Mouse (Mus musculus) heart, postnatal 0 days (tissue): ENCODE results near the gene Sox9. TPM values are rescaled to one million over a fixed set of nuclear protein-coding genes. Genes with fewer than 3 reads are reported as not detected.

Experiments used
- ATAC-seq: fragments of 200-750 bp; cut with Nextera tagmentation; 2 replicates; pipeline ENCODE4 v1.8.0; 2017; ENCODE audit warnings: low read depth, moderate number of reproducible peaks, moderate library complexity; ENCODE audit not compliant: insufficient read depth
- DNase-seq: peaks from one replicate; pipeline ENCODE4 v3.0.0-alpha.2; 2016; ENCODE audit warnings: low spot score
- H3K27ac ChIP-seq: fragments of 300-500 bp; sonication (generic); 2 replicates; pipeline ENCODE4 v1.5.1; 2014; ENCODE audit warnings: low read depth, mild to moderate bottlenecking
- H3K27me3 ChIP-seq: fragments of 300-500 bp; sonication (generic); 2 replicates; pipeline ENCODE4 v1.6.1; 2014; ENCODE audit warnings: low read length, mixed read lengths; ENCODE audit not compliant: control insufficient read depth, insufficient read depth
- H3K36me3 ChIP-seq: fragments of 300-500 bp; sonication (generic); replicated peaks from 2 replicates; pipeline ENCODE4 v1.6.1; 2014; ENCODE audit warnings: low read length, mixed read lengths; ENCODE audit not compliant: control insufficient read depth, insufficient read depth
- H3K4me1 ChIP-seq: fragments of 300-500 bp; sonication (generic); 2 replicates; pipeline ENCODE4 v1.6.1; 2014; ENCODE audit warnings: antibody characterized with exemption; ENCODE audit not compliant: control insufficient read depth, insufficient read depth
- H3K4me2 ChIP-seq: fragments of 300-500 bp; sonication (generic); 2 replicates; pipeline ENCODE4 v1.6.1; 2014; ENCODE audit warnings: low read depth, mild to moderate bottlenecking, low read length, moderate library complexity
- H3K4me3 ChIP-seq: fragments of 300-500 bp; sonication (generic); 2 replicates; pipeline ENCODE4 v1.5.1; 2014; ENCODE audit warnings: low read depth, low read length
- H3K9ac ChIP-seq: fragments of 300-500 bp; sonication (generic); replicated peaks from 2 replicates; pipeline ENCODE4 v1.6.1; 2014; ENCODE audit warnings: low read depth, low read length, mixed read lengths
- H3K9me3 ChIP-seq: fragments of 300-500 bp; sonication (generic); replicated peaks from 2 replicates; pipeline ENCODE4 v1.6.1; 2016; ENCODE audit warnings: low read length; ENCODE audit not compliant: control insufficient read depth
- CTCF ChIP-seq: IDR thresholded peaks from 2 replicates; pipeline ENCODE4 v1.5.1; 2016; ENCODE audit warnings: antibody characterized with exemption, control low read depth, low read depth
- EP300 ChIP-seq: IDR thresholded peaks from 2 replicates; pipeline ENCODE4 v1.6.1; 2016; ENCODE audit warnings: antibody characterized with exemption, low read depth
- WGBS: fragments of 180-500 bp; shearing (Covaris S2); extraction: QIAGEN DNeasy Blood & Tissue Kit; methylation state at CpG from one replicate; pipeline ENCODE4 v1.1.7; 2014; 5-methylcytosine and 5-hydroxymethylcytosine counted together
- polyA plus RNA-seq: library from polyadenylated mRNA; unstranded; fragments of >200 nt; fragmentation: Nextera tagmentation; extraction: Ambion mirVana; gene quantifications from 2 replicates; pipeline ENCODE4 v1.2.1, GENCODE M21; 2015
- total RNA-seq: library from RNA; depleted of rRNA; stranded (reverse); fragments of >200 nt; gene quantifications from 2 replicates; pipeline ENCODE4 v1.2.3, GENCODE M21; 2014; ENCODE audit warnings: low replicate concordance

Gene Sox9
- total and polyA plus RNA-seq, 2 experiments from 2014 or later = 3.4 to 9.5 TPM

- no peaks in the 10 kb centered on the region for H3K36me3 ChIP-seq
- no peak overlapping the region for H3K4me3 ChIP-seq
- ATAC-seq (no peak), DNase-seq (no peak)
- WGBS = 53% methylated on average over 7 of the region's 7 CpGs
- no peaks in the 10 kb centered on the region for H3K9me3 ChIP-seq
- H3K27me3 ChIP-seq = no peaks in the 10 kb centered on the region
- H3K27ac ChIP-seq = no peak overlapping the region
- no peak overlapping the region for H3K9ac ChIP-seq
- H3K4me1 ChIP-seq = no peaks in the 10 kb centered on the region
- H3K4me2 ChIP-seq = no peak overlapping the region
- no peak for TF ChIP-seq CTCF
- no peak for TF ChIP-seq EP300
These were observed 36.7 kb downstream of the Sox9 start for GRCm38 (mm10) chr11:112818651-112819270.

GRCm38 (mm10) chr11:112821536-112821935 lies 39.5 kb downstream of the Sox9 start:
- no peak overlapping the region for H3K9ac ChIP-seq
- H3K4me2 ChIP-seq = no peak overlapping the region
- H3K36me3 ChIP-seq = no peaks in the 10 kb centered on the region
- H3K9me3 ChIP-seq = no peaks in the 10 kb centered on the region
- no peak for ATAC-seq
- H3K4me1 ChIP-seq = no peaks in the 10 kb centered on the region
- WGBS = 66% methylated on average over 2 of the region's 2 CpGs
- H3K4me3 ChIP-seq = no peak overlapping the region
- TF ChIP-seq CTCF = no peak
- no peak for TF ChIP-seq EP300
- no peaks in the 10 kb centered on the region for H3K27me3 ChIP-seq
- H3K27ac ChIP-seq = no peak overlapping the region
- no peak for DNase-seq

DNA sequence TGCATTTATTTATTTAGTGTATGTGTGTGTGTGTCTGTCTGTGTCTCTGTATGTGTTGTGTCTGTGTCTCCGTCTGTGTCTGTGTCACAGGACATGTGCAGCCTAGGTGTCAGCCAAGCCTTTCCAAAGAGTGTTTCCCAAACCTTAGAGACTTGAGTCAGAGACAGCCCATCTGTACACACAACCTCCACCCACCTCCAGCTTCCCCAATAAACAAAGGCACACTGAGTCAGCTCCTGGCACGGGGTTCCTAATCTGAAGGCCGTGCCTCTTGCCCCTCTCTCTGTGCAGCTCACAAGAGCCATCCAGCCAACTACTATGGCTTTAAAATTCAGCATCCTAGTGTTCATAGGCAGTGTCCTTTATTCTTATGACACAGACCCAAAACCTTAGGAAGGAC lies 42.1 kb downstream of the Sox9 start:
- DNase-seq = no peak
- Histone ChIP-seq H3K4me3 (no peak overlapping the region), H3K9ac (no peak overlapping the region), H3K9me3 (no peaks in the 10 kb centered on the region), H3K36me3 (no peaks in the 10 kb centered on the region), H3K4me2 (no peak overlapping the region), H3K27me3 (no peaks in the 10 kb centered on the region), H3K4me1 (no peaks in the 10 kb centered on the region), H3K27ac (no peak overlapping the region)
- WGBS = 73% methylated on average over 3 of the region's 3 CpGs
- TF ChIP-seq CTCF = no peak
- no peak for TF ChIP-seq EP300
- ATAC-seq = no peak

DNA sequence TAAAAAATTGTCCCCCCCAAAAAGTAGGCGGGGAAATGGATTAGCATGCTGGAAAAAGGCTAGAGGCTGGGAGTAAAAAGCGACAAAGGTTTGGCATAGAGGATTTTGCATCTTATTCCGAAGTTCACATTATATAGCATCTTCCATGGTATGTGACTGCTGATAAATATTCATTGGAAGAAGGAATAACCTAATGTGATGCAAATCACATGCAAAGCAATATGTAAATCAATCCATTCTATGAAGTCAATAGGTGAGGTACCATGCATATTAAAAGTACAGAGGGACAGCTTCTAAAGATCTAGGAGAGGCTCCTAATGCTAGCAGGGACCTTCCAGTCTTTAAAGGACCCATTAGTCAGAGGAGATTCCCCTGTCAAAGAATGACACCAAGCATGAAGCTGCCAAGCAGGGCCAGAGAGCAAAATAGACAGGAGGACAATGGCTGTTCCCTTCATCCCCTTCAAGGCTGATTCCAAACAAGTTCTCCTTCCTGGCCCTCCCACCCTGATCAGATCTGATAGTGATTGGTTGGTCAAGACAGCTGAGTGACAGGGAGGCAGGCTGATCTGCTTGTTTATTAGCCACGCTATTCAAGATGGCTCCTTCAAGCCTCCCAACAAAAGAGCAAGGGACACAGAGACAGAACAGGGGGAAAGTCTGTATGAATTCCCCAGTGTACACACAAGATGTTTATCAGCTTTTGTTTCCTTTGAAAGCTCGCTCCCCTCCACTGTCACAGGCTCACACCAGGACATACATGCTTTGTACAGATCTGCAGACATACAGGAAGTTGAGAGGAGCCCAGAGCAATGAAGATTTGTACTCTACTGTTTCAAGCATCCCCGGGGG lies 44.4 kb downstream of the Sox9 start:
- WGBS = 72% methylated on average over 6 of the region's 6 CpGs
- Histone ChIP-seq H3K4me2 (no peak overlapping the region), H3K27ac (no peak overlapping the region), H3K27me3 (no peaks in the 10 kb centered on the region), H3K9ac (no peak overlapping the region), H3K4me3 (no peak overlapping the region), H3K4me1 (no peaks in the 10 kb centered on the region), H3K36me3 (no peaks in the 10 kb centered on the region), H3K9me3 (no peaks in the 10 kb centered on the region)
- ATAC-seq (no peak), DNase-seq (no peak)
- TF ChIP-seq EP300 = no peak
- no peak for TF ChIP-seq CTCF

DNA sequence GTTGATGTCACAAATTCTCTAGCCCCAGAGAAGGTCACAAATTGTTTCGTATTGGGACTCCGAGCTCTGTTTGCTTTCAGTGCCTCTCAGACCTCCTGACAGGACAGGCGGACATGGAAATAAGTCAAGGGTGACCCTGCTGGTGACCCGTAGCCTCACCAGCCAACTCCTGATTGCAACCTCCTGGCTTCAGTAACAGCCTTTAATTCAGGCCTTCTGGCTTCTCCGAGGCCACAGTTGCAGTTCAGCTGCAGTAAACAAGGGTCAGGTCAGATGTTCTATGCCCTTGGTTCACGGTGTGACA lies 45.0 kb downstream of the Sox9 start:
- Histone ChIP-seq H3K27ac (no peak overlapping the region), H3K27me3 (no peaks in the 10 kb centered on the region), H3K36me3 (no peaks in the 10 kb centered on the region), H3K9me3 (no peaks in the 10 kb centered on the region), H3K9ac (no peak overlapping the region), H3K4me2 (no peak overlapping the region), H3K4me1 (no peaks in the 10 kb centered on the region), H3K4me3 (no peak overlapping the region)
- WGBS = 52% methylated on average over 6 of the region's 6 CpGs
- DNase-seq (no peak), ATAC-seq (no peak)
- TF ChIP-seq EP300 (no peak), CTCF (no peak)
